Mouse (Mus musculus): ENCODE results near the gene Dusp12.

The Dusp12 gene

DNA sequence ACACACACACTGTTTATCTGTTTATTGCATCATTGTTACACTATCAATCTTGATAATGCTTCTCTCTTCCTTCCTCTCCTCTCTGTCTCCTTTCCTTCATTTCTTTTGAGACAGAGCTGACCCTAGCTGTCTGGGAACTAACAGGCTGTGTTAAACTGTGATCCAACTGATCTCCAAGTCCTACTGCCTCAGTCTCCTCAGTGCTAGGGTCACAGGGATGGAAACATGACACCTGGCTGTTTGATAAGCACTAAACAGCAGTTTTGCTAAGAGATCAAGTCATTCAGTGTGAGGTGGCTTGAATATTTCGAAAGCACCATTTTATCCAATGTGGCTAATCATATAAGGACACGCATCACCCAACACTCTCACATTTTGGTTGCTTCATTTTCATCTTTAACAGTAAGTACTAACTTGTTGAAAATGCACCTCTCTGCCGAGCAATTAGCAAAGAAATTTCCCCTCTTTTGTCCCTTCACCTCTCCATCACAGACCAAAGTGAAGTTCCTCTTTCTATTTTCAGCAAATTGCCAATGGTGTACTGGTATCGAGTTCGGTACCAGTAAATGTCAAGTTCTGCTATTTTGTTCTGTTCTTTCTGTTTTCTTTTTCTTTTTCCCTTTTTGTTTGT is 11.4 kb upstream of the Dusp12 start:
- no peak for DNase-seq

DNA sequence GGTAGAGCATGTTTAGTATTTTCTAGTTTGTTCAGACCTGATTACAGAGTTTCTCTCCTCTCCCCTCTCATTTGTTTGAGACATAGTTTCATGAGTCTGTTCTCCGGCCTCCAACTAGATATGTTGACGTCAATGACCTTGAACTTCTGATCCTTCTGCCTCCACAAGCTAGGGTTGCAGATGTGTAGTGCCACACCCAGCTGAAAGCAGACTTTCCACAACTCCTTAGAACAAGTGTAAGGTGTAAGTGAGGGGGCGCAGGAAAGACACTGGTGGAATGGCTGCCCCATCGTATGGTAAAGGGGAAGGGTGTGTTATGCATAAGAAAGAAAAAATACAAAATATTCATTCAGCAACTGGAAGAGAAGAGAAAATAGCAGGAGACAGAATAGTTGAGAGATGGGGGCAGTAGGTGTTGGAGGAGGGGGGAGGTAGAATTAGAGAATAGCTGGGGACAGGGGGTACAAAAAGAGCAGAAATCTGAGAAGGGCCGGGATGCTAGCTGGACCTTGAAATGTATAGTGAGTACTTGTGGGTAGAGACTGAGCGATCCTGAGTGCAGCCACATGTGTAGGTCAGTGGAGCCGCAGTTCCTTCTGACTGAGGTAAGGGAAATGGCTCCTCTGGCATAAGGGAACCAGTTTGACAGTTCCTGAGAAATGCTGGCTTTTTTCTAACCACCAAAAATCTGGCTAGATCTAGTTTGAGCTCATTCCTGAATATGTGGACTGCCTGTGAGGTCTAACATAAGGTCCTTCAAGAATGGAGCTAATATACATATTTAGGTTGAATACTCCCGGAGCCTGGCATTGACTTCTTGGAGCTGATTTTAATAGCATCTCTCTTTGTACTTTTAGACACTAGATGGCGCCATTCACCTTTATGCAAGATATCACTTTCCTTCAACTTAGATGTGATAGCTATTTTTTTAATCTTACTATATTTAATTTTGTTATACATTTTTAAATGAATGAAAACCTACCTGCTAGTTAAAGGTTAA is 9.6 kb upstream of the Dusp12 start:
- DNase-seq = peak; percentile 68

DNA sequence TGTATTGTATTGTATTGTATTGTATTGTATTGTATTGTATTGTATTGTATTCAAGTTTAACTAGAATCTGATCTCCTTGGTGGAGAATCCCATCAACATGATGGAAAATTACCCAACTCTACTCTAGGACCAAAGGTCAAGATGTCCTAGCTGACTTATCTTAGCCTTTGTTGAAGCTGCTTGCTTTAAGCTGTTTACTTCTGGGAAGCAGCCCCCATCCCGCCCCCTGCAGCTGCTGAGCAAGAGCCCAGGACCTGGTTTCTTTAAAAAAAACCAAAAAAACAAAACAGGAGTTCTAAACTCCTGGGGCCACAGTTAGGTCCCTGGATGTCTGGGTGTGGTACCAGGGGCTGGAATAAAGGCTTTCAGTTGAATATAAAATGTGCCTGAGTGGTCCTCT is 6.9 kb upstream of the Dusp12 start:
- no peak for DNase-seq

GRCm38 (mm10) chr1:170891646-170892045 is 6.3 kb upstream of the Dusp12 start:
- no peak for DNase-seq

DNA sequence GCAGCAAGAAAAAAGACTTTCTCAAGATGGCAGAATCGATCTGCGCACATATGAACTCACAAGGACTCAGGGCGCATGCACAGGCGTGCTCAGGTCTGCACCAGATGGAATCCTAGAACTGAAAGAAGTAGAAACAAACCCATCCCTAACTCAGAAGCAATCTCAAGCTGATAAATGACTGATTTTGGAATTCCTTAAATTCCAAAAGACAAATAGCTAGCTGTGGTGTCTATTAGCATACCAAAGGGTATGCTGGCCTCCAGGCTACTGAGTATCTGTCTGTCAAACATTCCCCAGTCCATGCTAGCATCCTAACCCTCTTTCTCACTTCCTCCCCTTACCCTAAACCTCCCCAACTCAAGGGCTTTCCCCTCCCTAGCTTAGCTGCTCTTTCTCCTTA is 4.0 kb upstream of the Dusp12 start:
- DNase-seq = no peak

GRCm38 (mm10) chr1:170886044-170886458 is 711 bp upstream of the Dusp12 start:
- no peak for DNase-seq

- DNase-seq = no peak
Observed at GRCm38 (mm10) chr1:170884390-170884789, 950 bp downstream of the Dusp12 start.

GRCm38 (mm10) chr1:170882915-170883485 is 2.3 kb downstream of the Dusp12 start:
- no peak for DNase-seq

DNA sequence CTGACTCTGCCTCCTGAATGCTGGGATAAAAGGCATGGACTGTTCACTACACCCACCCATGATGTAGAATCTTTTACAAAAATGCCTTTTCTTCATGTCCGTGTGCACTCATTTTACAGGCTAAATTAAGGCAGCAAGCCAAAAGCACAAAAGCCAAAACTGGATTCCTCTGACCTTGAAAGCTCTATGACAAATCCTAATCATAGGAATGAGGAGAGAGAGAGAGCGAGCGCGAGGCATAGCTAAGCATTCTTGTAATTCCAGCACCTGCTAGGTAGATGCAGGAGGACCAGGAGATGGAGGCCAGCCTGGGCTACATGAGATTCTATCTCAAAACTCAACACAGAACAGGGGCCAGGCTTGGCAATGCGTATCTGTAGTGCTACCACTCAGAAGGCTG is 8.4 kb downstream of the Dusp12 start:
- DNase-seq = no peak

GRCm38 (mm10) chr1:170875676-170876075 is 9.7 kb downstream of the Dusp12 start:
- DNase-seq = no peak

GRCm38 (mm10) chr1:170871961-170872360 is 13.4 kb downstream of the Dusp12 start:
- DNase-seq = no peak

GRCm38 (mm10) chr1:170871402-170871801 is 13.9 kb downstream of the Dusp12 start:
- DNase-seq = no peak

- DNase-seq = no peak
Observed at GRCm38 (mm10) chr1:170868905-170869283, 16.4 kb downstream of the Dusp12 start.

- DNase-seq = peak; percentile 94
Observed at GRCm38 (mm10) chr1:170868107-170868904, 17.0 kb downstream of the Dusp12 start.

DNA sequence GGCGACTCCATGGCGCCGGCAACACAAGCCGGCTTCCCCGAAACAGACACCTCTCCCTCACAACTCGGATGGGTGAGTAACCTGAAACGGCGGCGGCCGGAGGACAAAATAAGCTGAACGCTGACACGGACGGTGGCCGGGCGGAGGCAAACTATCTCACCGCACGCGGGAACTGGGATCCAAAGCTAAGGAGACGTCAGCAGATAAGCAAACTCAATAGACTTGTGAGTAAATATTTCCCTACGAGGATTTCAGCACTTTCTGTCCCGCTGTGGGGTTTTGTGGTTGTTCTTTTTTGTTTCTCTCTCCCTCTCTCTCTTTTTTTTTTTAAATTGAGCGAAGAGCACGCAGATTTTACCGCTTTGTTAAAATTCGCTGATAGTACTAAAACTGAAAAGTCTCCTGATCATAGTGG is 17.6 kb downstream of the Dusp12 start, which contains the start of gene Atf6:
Gene Atf6, minus strand, starts transcription at position 81 of the 415 bp plus-strand sequence.
- DNase-seq = peak; percentile 97

GRCm38 (mm10) chr1:170866992-170867690 is 18.2 kb downstream of the Dusp12 start:
- no peak for DNase-seq

- no peak for DNase-seq
Observed at GRCm38 (mm10) chr1:170865406-170865805, 19.9 kb downstream of the Dusp12 start.

DNA sequence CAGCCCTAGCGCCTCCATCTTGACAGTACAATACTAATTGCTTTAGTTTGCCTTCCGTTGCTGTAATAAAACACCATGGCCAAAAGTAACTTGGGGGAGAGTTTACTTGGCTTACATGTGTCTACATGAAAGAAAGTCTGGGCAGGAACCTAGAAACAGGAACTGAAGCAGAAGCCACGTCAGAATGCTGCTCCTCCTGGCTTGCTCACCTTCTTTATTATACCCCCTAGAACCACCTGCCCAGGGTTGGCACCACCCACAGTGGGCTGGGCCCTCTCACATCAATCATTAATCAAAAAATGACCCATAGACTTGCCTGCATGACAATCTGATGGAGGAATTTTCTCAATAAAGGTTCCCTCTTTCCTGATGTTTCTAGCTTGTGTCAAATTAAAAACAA is 20.6 kb downstream of the Dusp12 start:
- no peak for DNase-seq

GRCm38 (mm10) chr1:170864234-170864633 is 21.1 kb downstream of the Dusp12 start:
- no peak for DNase-seq

DNA sequence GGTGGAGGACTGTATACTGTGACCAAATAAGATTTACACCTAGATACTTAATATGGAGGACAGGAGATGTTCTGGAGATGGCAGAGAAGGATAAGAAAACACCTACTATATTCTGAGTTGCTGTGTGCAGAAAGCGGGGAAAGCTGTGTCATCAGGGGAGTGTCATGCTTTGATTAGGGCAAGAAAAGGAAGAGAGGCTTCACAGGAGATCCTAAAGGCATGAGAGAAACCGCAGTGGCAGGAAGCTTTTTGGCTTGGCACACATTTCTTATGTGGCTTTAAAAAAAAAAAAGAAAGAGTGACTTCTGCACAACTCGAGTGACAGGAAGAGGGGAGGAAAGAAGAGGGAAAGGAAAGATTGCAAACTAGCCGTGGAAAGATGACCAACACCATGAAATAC is 22.3 kb downstream of the Dusp12 start:
- DNase-seq = no peak

DNA sequence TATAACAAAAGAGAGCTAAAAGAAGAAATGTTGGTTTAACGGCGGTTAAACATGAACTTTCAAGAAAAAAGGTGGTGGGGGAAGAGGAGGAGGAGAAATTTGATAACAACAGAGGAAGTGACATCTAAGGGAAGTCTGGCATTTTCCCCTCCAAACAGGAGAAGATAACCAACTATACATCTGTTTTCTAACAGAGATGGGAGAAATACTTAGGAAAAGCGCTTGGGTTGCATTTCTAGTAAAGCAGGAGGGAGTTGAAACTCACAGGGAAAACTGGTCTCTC is 23.0 kb downstream of the Dusp12 start:
- no peak for DNase-seq

DNA sequence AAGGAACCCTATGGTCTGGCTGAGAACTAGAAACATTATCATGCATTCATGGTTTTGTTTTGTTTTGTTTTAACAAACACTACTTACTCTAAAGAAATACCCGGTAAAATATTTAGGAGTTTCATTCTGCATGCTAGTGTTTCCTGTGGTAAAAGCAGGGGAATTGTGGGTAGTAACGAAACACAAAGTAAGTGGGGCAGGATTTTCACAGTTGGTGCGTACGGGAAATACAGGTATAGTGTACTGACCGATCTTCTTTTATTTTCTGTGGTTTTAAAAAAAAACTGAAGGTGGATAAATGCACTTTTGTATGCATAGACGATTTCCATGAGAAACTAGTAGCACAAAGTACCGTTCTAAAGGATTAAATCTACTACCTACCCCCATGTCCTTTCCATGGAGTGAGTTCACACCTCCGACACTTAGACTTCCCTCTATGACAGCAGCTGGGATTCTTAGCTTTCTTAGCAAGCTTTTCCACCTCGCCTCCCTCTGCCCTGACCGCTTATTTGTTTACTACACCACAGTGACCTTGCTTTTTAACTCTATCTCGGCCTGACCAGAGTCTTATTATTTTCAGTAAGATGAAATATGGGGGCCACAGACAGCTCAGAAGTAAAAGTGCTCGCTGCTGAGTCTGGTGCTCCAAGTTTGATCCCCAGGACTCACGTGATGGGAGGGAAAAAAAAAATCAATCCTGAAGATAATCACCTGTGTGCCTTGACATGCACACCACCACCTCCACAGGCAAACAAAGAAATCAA is 23.5 kb downstream of the Dusp12 start:
- DNase-seq = no peak

All from retina, postnatal 1 day (tissue).